Mouse (Mus musculus) midbrain, embryonic 10.5 days (tissue): ENCODE measurements around the gene Slc38a3. TPM values are rescaled to one million over a fixed set of nuclear protein-coding genes. Genes with fewer than 3 reads are reported as not detected.

ENCODE experiments used
- DNase-seq: peaks from one replicate; pipeline ENCODE4 v3.0.0-alpha.2; 2017; ENCODE audit warnings: low spot score
- H3K27ac ChIP-seq: fragments of 300-500 bp; sonication (generic); replicated peaks from 2 replicates; pipeline ENCODE4 v1.5.1; 2016; ENCODE audit warnings: mild to moderate bottlenecking
- H3K27me3 ChIP-seq: fragments of 300-500 bp; sonication (generic); 2 replicates; pipeline ENCODE4 v1.6.1; 2016; ENCODE audit warnings: low read depth, mild to moderate bottlenecking; ENCODE audit not compliant: poor library complexity, severe bottlenecking
- H3K36me3 ChIP-seq: fragments of 300-500 bp; sonication (generic); 2 replicates; pipeline ENCODE4 v1.6.1; 2016; ENCODE audit warnings: mild to moderate bottlenecking, moderate library complexity
- H3K4me1 ChIP-seq: fragments of 300-500 bp; sonication (generic); 2 replicates; pipeline ENCODE4 v1.6.1; 2016
- H3K4me3 ChIP-seq: fragments of 300-500 bp; sonication (generic); 2 replicates; pipeline ENCODE4 v1.5.1; 2016; ENCODE audit warnings: mild to moderate bottlenecking, moderate library complexity
- H3K9me3 ChIP-seq: fragments of 300-500 bp; sonication (generic); replicated peaks from 2 replicates; pipeline ENCODE4 v1.6.1; 2016; ENCODE audit warnings: mild to moderate bottlenecking
- WGBS: fragments of 180-500 bp; shearing (Covaris S2); methylation state at CpG from one replicate; pipeline ENCODE4 v1.1.7; 2016; 5-methylcytosine and 5-hydroxymethylcytosine counted together
- polyA plus RNA-seq: library from polyadenylated mRNA; unstranded; fragments of >200 nt; fragmentation: Nextera tagmentation; extraction: Ambion mirVana; gene quantifications from 2 replicates; pipeline ENCODE4 v1.2.1, GENCODE M21; 2016

Gene Slc38a3
- polyA plus RNA-seq, 1 experiment from 2014 or later, result 11.6 TPM

GRCm38 (mm10) chr9:107640257-107640772, 29.0 kb downstream of the Slc38a3 start:
- peak overlapping the region; percentile 83 for H3K27ac ChIP-seq
- H3K4me3 ChIP-seq, result peak overlapping the region; percentile 9; the same call in 1 of the 2 replicates
- peaks cover 80% of the 10 kb centered on the region for H3K4me1 ChIP-seq
- 0 out of 2 replicates have a peak, but pooled peaks cover 4% of the 10 kb centered on the region for H3K27me3 ChIP-seq
- DNase-seq, result no peak
- H3K36me3 ChIP-seq, result no peaks in the 10 kb centered on the region
- WGBS, result 30% methylated on average over 8 of the region's 8 CpGs
- H3K9me3 ChIP-seq, result no peaks in the 10 kb centered on the region

- H3K27me3 ChIP-seq, result no peaks in the 10 kb centered on the region
- peak; percentile 89 for DNase-seq
- H3K36me3 ChIP-seq, result peaks cover 14% of the 10 kb centered on the region
- H3K27ac ChIP-seq, result peak overlapping the region; percentile 98
- H3K4me1 ChIP-seq, result peaks cover 90% of the 10 kb centered on the region
- H3K4me3 ChIP-seq, result peak overlapping the region; percentile 39
- WGBS, result 12% methylated on average over 7 of the region's 7 CpGs
- no peaks in the 10 kb centered on the region for H3K9me3 ChIP-seq
Measured at GRCm38 (mm10) chr9:107637070-107637469, 32.3 kb downstream of the Slc38a3 start.

- peak within 1 kb of the TSS; percentile 94 for H3K4me3 ChIP-seq
- no peaks in the 10 kb centered on the region for H3K27me3 ChIP-seq
- peaks cover 19% of the 10 kb centered on the region for H3K36me3 ChIP-seq
- peak within 1 kb of the TSS; percentile 98 for H3K27ac ChIP-seq
- WGBS, result 3% methylated on average over 38 of the region's 38 CpGs
- no peaks in the 10 kb centered on the region for H3K9me3 ChIP-seq
- DNase-seq, result peak; percentile 97
- H3K4me1 ChIP-seq, result peaks cover 90% of the 10 kb centered on the region
Measured at GRCm38 (mm10) chr9:107635279-107636028, 33.9 kb downstream of the Slc38a3 start, which contains the start of gene Gnai2. TSS of gene Gnai2 (minus strand) at chr9:107635367.

- H3K36me3 ChIP-seq, result peaks cover 19% of the 10 kb centered on the region
- H3K27ac ChIP-seq, result peak overlapping the region; percentile 98
- H3K4me1 ChIP-seq, result peaks cover 90% of the 10 kb centered on the region
- no peak for DNase-seq
- H3K4me3 ChIP-seq, result peak overlapping the region; percentile 94
- WGBS, result under 1% methylated on average over 35 of the region's 35 CpGs
- H3K27me3 ChIP-seq, result no peaks in the 10 kb centered on the region
- H3K9me3 ChIP-seq, result no peaks in the 10 kb centered on the region
Measured at GRCm38 (mm10) chr9:107634406-107635278, 34.7 kb downstream of the Slc38a3 start.

GRCm38 (mm10) chr9:107633661-107634405, 35.5 kb downstream of the Slc38a3 start:
- H3K4me1 ChIP-seq, result peaks cover 90% of the 10 kb centered on the region
- no peaks in the 10 kb centered on the region for H3K27me3 ChIP-seq
- peak overlapping the region; percentile 98 for H3K27ac ChIP-seq
- WGBS, result 1% methylated on average over 15 of the region's 15 CpGs
- H3K9me3 ChIP-seq, result no peaks in the 10 kb centered on the region
- H3K36me3 ChIP-seq, result peaks cover 25% of the 10 kb centered on the region
- H3K4me3 ChIP-seq, result peak overlapping the region; percentile 94
- DNase-seq, result peak; percentile 53

GRCm38 (mm10) chr9:107633091-107633660, 36.2 kb downstream of the Slc38a3 start:
- peak overlapping the region; percentile 98 for H3K27ac ChIP-seq
- DNase-seq, result peak; percentile 74
- H3K9me3 ChIP-seq, result no peaks in the 10 kb centered on the region
- H3K4me1 ChIP-seq, result peaks cover 96% of the 10 kb centered on the region
- H3K4me3 ChIP-seq, result peak overlapping the region; percentile 94
- under 1% methylated on average over 33 of the region's 33 CpGs for WGBS
- H3K36me3 ChIP-seq, result peaks cover 32% of the 10 kb centered on the region
- H3K27me3 ChIP-seq, result no peaks in the 10 kb centered on the region

- H3K36me3 ChIP-seq, result peaks cover 39% of the 10 kb centered on the region
- no peak for DNase-seq
- H3K4me1 ChIP-seq, result peaks cover 96% of the 10 kb centered on the region
- H3K9me3 ChIP-seq, result no peaks in the 10 kb centered on the region
- peak overlapping the region; percentile 94 for H3K4me3 ChIP-seq
- WGBS, result 52% methylated on average over 6 of the region's 6 CpGs
- H3K27ac ChIP-seq, result peak overlapping the region; percentile 98
- no peaks in the 10 kb centered on the region for H3K27me3 ChIP-seq
Measured at GRCm38 (mm10) chr9:107632478-107632877, 36.9 kb downstream of the Slc38a3 start.

GRCm38 (mm10) chr9:107631861-107632260, 37.5 kb downstream of the Slc38a3 start:
- Histone ChIP-seq H3K27me3 (no peaks in the 10 kb centered on the region), H3K4me1 (peaks cover 96% of the 10 kb centered on the region), H3K27ac (peak overlapping the region; percentile 98), H3K4me3 (peak overlapping the region; percentile 94), H3K9me3 (no peaks in the 10 kb centered on the region), H3K36me3 (peaks cover 39% of the 10 kb centered on the region)
- no peak for DNase-seq
- 70% methylated on average over 8 of the region's 8 CpGs for WGBS

GRCm38 (mm10) chr9:107631311-107631826, 38.0 kb downstream of the Slc38a3 start:
- Histone ChIP-seq H3K4me1 (peaks cover 96% of the 10 kb centered on the region), H3K27ac (peak overlapping the region; percentile 98), H3K4me3 (peak overlapping the region; percentile 94), H3K36me3 (peaks cover 42% of the 10 kb centered on the region), H3K9me3 (no peaks in the 10 kb centered on the region), H3K27me3 (no peaks in the 10 kb centered on the region)
- no peak for DNase-seq
- 34% methylated on average over 9 of the region's 9 CpGs for WGBS

- 5% methylated on average over 4 of the region's 4 CpGs for WGBS
- Histone ChIP-seq H3K4me3 (peak overlapping the region; percentile 94), H3K4me1 (peaks cover 96% of the 10 kb centered on the region), H3K27me3 (no peaks in the 10 kb centered on the region), H3K27ac (peak overlapping the region; percentile 98), H3K9me3 (no peaks in the 10 kb centered on the region), H3K36me3 (peaks cover 50% of the 10 kb centered on the region)
- peak; percentile 92 for DNase-seq
Measured at GRCm38 (mm10) chr9:107630576-107630975, 38.8 kb downstream of the Slc38a3 start.

GRCm38 (mm10) chr9:107629901-107630425, 39.4 kb downstream of the Slc38a3 start:
- peak; percentile 68 for DNase-seq
- H3K36me3 ChIP-seq, result peaks cover 56% of the 10 kb centered on the region
- no peaks in the 10 kb centered on the region for H3K9me3 ChIP-seq
- H3K27ac ChIP-seq, result peak overlapping the region; percentile 98
- H3K27me3 ChIP-seq, result no peaks in the 10 kb centered on the region
- H3K4me1 ChIP-seq, result peaks cover 96% of the 10 kb centered on the region
- 5% methylated on average over 14 of the region's 14 CpGs for WGBS
- H3K4me3 ChIP-seq, result peak overlapping the region; percentile 94
